14 mouse cellular contexts compared by ENCODE assay signal in the genomic region with DNA sequence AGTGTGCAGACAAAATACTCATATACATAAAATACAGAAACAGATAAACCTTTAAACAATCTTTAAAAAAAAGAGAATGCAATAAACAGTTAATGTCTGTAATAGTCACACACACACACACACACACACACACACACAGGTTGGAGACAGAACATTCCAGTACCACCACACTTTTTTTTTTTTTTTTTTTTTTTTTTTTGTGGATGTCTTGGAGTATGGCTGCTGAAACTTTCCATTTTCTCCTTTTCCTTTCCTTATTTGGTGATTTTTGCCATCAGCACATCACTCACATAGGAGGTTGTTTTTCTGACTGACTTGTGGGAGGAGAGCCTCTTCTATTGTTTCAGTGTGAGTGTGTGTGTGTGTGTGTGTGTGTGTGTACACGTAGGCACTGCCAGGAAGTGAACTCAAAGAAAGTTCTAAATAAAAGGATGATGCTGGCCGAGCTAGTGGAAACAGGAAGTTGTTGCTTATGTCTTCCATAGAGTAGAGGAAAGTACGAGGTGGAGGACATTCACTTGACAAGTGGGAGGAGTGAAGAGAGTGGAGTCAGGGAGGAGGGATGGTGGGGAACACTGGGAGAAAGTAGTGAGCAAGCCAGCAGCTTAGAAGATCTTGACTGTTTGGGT. TPM values are rescaled to one million over a fixed set of nuclear protein-coding genes. Genes with fewer than 3 reads are reported as not detected.
DNase-seq lines count a peak whose midpoint lies in the region; ATAC-seq lines count a peak whose summit lies in the region.
"Had no signal": no experiment of that assay in that cellular context is flagged by ENCODE, and none has a peak within 500 bp of the region (broad histone marks: within the 10 kb centered on the region; RNA-seq: fewer than 3 reads in every experiment).

No protein-coding gene starts in this region.

- no peaks in the 10 kb centered on the region for H3K4me1 ChIP-seq in hindbrain, embryonic 11.5 days (replicated peaks; ENCODE audit: control insufficient read depth, insufficient read depth, low read length)
- H3K4me1 ChIP-seq: kidney, embryonic 15.5 days; neural tube, embryonic 12.5 days had no signal

- H3K27ac ChIP-seq in hindbrain, embryonic 11.5 days (ENCODE audit: low read depth, low read length): no peak overlapping the region
- H3K27ac ChIP-seq: kidney, embryonic 15.5 days; macrophage; neural tube, embryonic 12.5 days had no signal

- no peak overlapping the region for H3K4me3 ChIP-seq in hindbrain, embryonic 11.5 days (ENCODE audit: low read depth, low read length)
- H3K4me3 ChIP-seq: erythroblast, embryonic 14.5 days; kidney, embryonic 15.5 days; neural tube, embryonic 12.5 days had no signal

- H3K27me3 ChIP-seq in hindbrain, embryonic 11.5 days (ENCODE audit: control insufficient read depth, insufficient read depth, low read length): no peaks in the 10 kb centered on the region
- H3K27me3 ChIP-seq: neural tube, embryonic 12.5 days had no signal

- ATAC-seq in granulocyte monocyte progenitor cell, adult 5-6 weeks (replicated peaks; ENCODE audit: poor library complexity, severe bottlenecking): peak; percentile 79
- no peak for ATAC-seq in hindbrain, embryonic 11.5 days (ENCODE audit: low FRiP score)
- no peak for ATAC-seq in erythroblast, adult 5-6 weeks (replicated peaks; ENCODE audit: low FRiP score, poor library complexity, severe bottlenecking)

- no peak overlapping the region for H3K4me2 ChIP-seq in hindbrain, embryonic 11.5 days (replicated peaks; ENCODE audit: low read depth, low read length)
- H3K4me2 ChIP-seq: kidney, embryonic 15.5 days; neural tube, embryonic 12.5 days had no signal

- no peaks in the 10 kb centered on the region for H3K9me3 ChIP-seq in hindbrain, embryonic 11.5 days (ENCODE audit: control insufficient read depth, low read length)
- H3K9me3 ChIP-seq: kidney, embryonic 15.5 days; neural tube, embryonic 12.5 days had no signal

- H3K36me3 ChIP-seq in hindbrain, embryonic 11.5 days (ENCODE audit: control insufficient read depth, insufficient read depth, low read length): no peaks in the 10 kb centered on the region
- H3K36me3 ChIP-seq: kidney, embryonic 15.5 days; neural tube, embryonic 12.5 days had no signal

- H3K9ac ChIP-seq in hindbrain, embryonic 11.5 days (ENCODE audit: low read depth, low read length): no peak overlapping the region
- H3K9ac ChIP-seq: kidney, embryonic 15.5 days; neural tube, embryonic 12.5 days had no signal

- DNase-seq in thymus, postnatal 0 days (ENCODE audit: low spot score): peak; percentile 45
- DNase-seq in thymus, adult 18-20 months: no peak
- DNase-seq in lung, postnatal 4 days: peak; percentile 34 to 38
- DNase-seq in hindbrain, embryonic 11.5 days (ENCODE audit: low spot score): no peak
- DNase-seq in layer of hippocampus, postnatal 10 days (ENCODE audit: low spot score in 2 of 2): no peak
- DNase-seq: adrenal gland, postnatal 10 days; cerebellum, adult 8-10 months; heart, postnatal 14 days had no signal

- WGBS in hindbrain, embryonic 11.5 days: 58% methylated on average over 3 of the region's 3 CpGs

RNA-seq across cellular contexts. Expression of gene Exoc6, which starts 15.4 kb away (rescaled TPM):
- 16.5 and 16.8 TPM in 2 replicates for polyA plus RNA-seq in thymus, postnatal 0 days (2015; fragmentation: Nextera tagmentation; extraction: Ambion mirVana)
- 36.4 and 44.3 TPM in 2 replicates for total RNA-seq in granulocyte monocyte progenitor cell, adult 5-6 weeks (2014; fragmentation: Nextera tagmentation)
- 73.0 and 73.8 TPM in 2 replicates for total RNA-seq in granulocyte monocyte progenitor cell, adult 5-6 weeks (2017)
- polyA plus RNA-seq in hindbrain, embryonic 11.5 days (2014; fragmentation: Nextera tagmentation; extraction: Ambion mirVana): 10.1 and 11.0 TPM in 2 replicates
- 10 to 100 TPM; 54.9 to 59.6 TPM for total RNA-seq in layer of hippocampus, postnatal 10 days (2021)
- total RNA-seq in erythroblast, adult 5-6 weeks (2015; ENCODE audit: low replicate concordance): 17.9 and 24.7 TPM in 2 replicates
- 28.0 and 30.0 TPM in 2 replicates for total RNA-seq in erythroblast, adult 5-6 weeks (2017; ENCODE audit: low replicate concordance)

Comparison
In these comparisons a context has a peak if more than half of its experiments do, and no peak if none do; other contexts are left out.
1. DNase-seq: peak in thymus, postnatal 0 days (single experiment) and lung, postnatal 4 days (2 of 2); none in thymus, adult 18-20 months (0 of 2), hindbrain, embryonic 11.5 days (single experiment) and layer of hippocampus, postnatal 10 days (0 of 2).